Mouse (Mus musculus): Measurements from ENCODE around the gene Arhgef28.

- TF ChIP-seq USF2 (IDR thresholded peaks at IDR 0.05; ENCODE audit: borderline replicate concordance in 1 of 2, insufficient read depth in 1 of 2, low read depth in 1 of 2, low read length in 2 of 2) (no peak), CTCF (IDR thresholded peaks at IDR 0.05 in 2 of 3, conservative IDR thresholded peaks at IDR 0.05 in 1 of 3; ENCODE audit: control insufficient read depth in 1 of 3, insufficient read depth in 1 of 3, low read depth in 2 of 3, low read length in 3 of 3, poor library complexity in 1 of 3, severe bottlenecking in 1 of 3) (no peak), MXI1 (IDR thresholded peaks at IDR 0.05; ENCODE audit: low read depth, low read length) (no peak), POLR2A (IDR thresholded peaks at IDR 0.05; ENCODE audit: control insufficient read depth in 1 of 2, insufficient read depth in 1 of 2, low read depth in 1 of 2, low read length in 2 of 2, poor library complexity in 1 of 2) (no peak)
Measured at GRCm38 (mm10) chr13:98027641-98028204, 178.5 kb downstream of the Arhgef28 start.
